Mouse (Mus musculus): Measurements from ENCODE around the gene G430095P16Rik. TPM values are rescaled to one million over a fixed set of nuclear protein-coding genes. Genes with fewer than 3 reads are reported as not detected.

The G430095P16Rik gene
- not detected for total RNA-seq (2021)
- long read RNA-seq, experiment 1 = 0 reads
- long read RNA-seq, experiment 2 = 0 reads

DNA sequence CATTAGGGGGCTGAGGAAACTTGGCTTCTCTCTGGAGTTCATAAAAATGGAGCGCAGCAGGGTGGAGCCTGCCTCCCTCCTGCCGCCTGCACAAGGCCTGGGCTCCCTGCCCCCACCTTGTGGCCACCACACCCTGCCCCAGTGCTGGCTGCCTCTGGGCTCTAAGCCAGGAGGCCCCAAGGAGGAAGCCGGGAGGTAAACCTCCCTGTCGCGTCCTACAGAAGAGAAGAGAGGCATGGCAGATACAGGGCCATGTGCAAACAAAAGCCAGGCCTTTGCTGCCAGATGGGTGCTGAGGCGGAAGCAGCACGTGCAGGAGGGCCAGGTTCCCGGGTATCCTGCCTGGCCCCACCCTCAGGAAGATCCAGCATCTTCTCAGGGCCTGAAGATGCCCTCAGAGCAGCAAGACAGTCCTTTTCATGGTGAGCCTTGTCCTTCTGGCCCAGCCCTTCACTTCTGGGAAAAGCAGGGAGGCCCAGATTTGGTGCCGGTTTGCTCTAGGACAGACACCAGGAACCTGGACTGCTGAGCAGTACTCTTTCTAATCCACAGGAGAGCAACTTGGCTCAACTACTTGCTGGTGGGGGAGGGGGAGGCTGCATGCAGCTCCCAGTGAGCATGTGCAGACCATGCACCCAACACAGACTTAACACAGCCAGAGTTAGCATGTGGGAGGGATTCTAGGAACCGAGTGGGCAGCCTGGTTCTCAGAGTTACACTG, at the start of gene G430095P16Rik:
Gene G430095P16Rik, plus strand, starts transcription at position 158 of the 721 bp plus-strand sequence.
- peak in 1 of 2 experiments; percentile 72 for DNase-seq (ENCODE audit: low spot score in 2 of 2)

DNA sequence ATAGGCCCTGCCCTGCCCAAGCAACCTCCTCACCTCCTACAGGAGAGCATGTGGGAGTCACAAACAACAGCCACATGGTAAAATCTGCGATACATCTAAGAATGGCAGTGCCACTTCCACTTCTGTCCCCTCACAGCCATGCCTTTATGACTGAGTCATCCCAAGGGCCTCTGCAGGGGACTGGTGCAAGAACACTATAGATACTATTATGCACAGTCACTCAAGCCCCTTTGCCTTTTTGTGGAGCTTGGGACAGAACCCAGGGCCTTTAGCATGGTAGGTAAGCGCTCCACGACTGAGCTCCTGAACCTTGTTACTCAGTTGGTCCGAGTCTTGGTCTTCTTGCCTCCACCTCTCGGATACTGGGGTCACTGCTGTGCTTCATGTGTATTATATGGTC, 45.5 kb upstream of the G430095P16Rik start:
- DNase-seq (ENCODE audit: low spot score in 2 of 2) = no peak

DNA sequence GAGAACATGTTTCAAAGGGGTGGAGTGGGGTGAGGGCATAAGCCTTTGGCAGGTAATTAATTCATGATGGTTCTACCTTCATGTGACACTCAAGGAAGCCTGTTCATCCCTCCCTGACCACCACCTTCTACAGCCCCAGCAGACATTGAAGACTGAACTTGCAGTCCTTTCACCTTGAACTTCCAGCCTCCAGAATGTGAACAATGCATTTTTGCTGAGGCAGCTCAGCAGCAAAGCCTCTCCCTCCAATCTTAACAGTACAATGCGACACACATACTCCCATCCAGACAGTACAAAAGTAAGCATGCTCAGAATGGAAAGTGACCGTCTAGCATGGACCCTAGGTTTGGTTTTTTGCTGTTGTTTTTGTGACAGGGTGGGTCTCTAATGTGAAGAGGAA, 41.3 kb upstream of the G430095P16Rik start:
- no peak for DNase-seq (ENCODE audit: low spot score in 2 of 2)

DNA sequence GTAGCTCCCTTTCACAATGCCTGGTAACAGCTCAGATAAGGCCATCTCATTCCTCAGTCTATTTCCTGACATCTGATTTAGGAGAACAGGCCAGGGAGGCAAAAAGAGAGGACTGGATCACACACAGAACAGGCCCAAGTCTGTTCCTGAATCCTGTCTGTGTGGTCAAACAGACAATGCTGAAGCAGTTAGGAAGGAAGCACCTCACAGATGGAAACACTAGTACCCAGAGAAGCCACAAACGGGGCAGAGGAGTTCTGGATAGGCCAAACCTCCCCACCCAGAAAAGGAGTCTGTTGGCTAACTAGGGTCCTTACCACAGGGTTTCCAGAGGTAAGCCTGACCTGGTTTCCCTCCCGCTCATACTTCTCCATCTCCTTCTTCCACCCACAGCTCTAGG, 40.5 kb upstream of the G430095P16Rik start:
- no peak for DNase-seq (ENCODE audit: low spot score in 2 of 2)

DNA sequence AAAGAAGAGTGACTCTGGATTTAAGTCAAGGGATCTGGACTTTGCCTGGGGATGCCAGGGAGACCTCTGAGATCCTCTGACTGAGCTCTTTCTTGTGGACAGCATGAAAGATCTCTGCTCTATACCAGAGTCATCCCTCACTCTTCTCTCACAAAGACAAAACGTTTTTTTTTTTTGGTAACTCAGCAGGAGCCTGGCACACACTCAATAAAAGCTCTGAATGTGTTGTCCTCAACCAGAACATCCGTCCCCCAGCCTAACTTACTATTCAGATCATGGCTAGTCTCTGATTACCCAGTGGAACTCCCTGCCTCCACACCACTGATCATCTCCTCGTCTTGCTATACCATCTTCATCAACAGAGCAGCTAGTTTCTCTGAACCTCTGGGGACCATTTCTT, 38.3 kb upstream of the G430095P16Rik start:
- DNase-seq (ENCODE audit: low spot score in 2 of 2) = peak in 1 of 2 experiments; percentile 35

DNA sequence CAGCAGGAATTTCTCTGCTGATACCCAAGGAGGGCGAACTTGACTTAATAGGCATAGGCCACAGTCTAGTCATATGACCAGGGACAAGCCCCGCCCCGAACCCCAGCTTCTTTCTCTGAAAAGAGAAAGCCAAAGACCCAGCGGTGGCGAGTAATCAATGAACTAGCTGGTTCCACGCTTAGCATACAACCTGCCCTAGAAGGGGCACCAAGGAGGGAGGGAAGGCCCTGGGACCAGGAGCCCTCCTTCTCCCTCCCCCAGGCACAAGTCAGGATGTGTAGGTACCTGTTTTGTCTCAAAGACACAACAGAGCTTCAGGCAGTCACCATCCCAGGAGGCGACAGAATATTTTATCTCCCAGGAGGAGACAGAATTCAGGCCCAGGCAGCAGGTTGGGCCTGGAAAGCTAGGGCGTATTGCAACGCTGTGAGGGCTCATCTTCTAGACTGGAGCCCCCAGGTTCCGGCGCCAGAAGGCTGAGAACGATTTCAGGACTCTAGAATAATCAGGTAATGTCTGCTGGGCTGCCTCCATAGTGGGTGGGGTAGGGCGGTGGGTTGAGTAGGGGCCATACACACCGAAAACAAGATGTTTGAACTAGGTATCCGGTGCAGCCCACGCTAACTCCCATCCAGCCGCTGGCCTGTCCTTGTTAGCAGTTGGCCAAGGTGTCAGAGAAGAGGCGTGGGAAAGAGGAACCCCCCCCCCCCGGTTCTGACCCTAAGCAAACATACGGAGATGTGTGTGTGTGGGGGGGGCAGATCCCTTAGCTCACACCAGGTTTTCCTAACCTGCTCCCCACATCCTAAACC, 36.4 kb upstream of the G430095P16Rik start, which contains the start of gene Trmt1:
Gene Trmt1, plus strand, starts transcription at position 117 of the 812 bp plus-strand sequence.
- peak in 1 of 2 experiments; percentile 43 for DNase-seq (ENCODE audit: low spot score in 2 of 2)

DNA sequence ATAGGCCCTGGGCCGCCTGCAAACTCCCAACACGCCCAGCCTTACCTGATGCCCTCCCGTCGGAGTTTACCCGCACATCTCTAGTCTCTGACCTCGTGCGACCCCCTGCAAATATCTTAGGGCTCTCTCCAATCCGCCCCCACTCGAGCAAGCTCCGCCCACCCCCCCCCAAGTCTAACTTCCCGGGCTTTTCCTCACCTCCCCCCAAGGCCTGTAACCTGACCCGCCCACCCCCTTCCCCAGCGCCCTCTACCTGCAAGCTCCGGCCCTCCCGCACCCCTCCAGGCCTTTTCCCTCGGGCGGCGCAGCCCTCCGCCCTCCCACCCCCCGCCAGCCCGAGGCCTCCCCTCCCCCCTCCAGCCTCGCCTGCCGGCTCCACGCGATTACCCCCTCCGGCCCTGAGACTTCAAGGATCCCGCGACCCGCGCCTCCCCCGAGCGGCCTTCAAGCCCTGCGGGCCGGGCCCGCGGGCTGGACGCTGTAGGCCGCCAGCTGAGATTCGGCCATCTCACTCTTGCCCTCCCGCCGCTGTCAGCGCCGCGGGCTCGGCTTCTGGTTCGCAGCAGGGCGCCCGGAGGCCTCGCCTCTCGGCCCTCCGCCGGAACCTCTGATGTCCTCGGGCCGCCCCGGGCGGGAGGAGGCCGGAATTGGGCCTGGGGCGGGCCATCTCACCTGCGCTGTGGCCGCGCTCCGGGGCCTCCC, 35.7 kb upstream of the G430095P16Rik start:
- DNase-seq (ENCODE audit: low spot score in 2 of 2) = no peak

DNA sequence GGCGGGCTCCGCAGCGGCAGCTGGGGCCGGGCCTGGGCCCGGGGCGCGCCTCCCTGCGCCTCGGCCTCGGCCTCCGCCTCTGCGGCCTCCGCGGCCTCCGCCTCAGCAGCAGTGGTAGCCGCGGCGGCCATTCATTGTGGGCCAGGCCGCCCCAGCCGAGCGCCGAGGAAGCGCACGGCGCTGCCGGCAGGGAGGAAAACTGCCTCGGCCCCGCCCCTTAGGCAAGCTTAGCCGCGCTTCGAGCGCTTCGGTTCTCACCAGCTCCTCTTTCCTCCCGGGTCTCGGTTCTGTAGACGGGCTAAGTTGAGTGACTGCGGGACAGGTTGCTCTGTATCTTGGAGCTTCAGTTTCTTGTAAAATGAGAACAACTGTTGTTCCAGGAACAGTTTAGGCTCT, 35.1 kb upstream of the G430095P16Rik start, which contains the start of gene Nacc1:
Gene Nacc1, minus strand, starts transcription at position 158 of the 396 bp plus-strand sequence.
- DNase-seq (ENCODE audit: low spot score in 2 of 2) = peak; percentile 78 to 86

DNA sequence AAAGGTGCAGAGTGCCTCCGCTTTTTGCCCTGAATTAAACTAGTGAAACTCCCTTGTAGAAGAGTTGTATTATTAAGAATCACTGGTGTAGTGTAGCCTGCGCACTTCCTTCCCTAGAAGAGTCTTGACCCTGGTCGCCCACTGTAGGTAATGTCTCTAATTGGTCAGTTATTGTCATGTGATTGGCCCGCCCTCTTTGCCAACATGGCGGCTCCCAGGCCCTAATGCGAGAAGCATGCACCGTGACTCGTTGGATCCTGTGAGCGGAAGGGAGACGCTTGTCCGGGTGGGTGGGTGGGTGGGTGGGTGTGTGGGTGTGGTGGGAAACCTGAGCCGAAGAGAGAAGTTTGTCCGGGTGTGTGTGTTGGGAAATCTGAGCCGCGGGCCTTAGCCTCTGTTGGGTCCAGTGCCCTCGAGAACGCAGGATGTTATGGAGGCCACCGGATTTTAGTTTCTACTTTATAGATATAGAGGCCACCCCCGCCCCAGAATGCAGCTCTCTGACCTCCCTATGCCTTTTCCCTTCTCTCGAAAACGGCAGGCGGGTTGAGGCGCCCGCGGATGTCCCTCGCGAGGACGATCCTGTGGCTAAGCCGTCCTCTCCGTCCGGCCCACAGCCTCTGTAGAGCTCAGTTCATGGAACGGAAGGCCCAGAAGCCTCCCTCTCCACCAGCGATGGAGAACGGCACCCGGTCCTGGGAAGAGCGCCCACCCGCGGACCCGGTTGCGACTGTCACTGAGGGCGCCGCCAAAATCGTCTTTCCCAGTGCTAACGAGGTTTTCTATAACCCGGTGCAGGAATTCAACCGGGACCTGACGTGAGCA, 33.5 kb upstream of the G430095P16Rik start:
- peak; percentile 89 to 96 for DNase-seq (ENCODE audit: low spot score in 2 of 2)

DNA sequence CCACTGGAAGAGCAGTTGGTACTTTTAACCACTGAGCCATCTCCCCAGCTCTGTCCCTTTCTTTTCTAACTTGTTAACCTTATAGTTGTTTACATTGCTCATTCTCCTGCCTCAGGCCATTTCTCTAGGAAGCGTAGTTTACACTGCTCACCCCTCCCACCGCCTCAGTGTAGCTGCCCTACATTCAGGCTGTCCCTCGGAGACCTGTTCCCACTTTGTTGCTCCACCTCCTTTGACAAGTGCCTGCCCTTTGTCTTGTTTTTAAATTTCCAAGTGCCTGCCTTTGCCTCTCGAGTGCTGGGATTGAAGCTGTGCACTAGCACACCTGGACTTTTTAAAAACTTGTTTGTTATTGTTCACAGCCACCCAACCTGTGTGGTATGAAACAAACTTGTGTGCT, 29.5 kb upstream of the G430095P16Rik start:
- DNase-seq (ENCODE audit: low spot score in 2 of 2) = no peak

DNA sequence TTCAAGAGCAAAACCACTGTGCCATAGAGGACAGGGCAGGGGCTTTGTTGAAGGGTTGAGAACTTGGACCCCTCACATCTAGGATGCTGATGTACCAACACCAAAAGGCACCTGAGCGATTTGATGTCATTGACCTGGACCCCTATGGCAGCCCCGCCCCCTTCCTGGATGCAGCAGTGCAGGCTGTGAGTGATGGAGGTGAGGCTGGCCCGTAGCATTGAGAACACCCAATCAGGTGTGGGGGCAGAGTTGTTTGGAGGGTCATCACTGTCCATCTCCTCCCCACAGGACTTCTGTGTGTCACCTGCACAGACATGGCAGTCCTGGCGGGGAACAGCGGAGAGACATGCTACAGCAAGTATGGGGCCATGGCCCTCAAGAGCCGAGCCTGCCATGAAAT, 27.7 kb upstream of the G430095P16Rik start:
- no peak for DNase-seq (ENCODE audit: low spot score in 2 of 2)

DNA sequence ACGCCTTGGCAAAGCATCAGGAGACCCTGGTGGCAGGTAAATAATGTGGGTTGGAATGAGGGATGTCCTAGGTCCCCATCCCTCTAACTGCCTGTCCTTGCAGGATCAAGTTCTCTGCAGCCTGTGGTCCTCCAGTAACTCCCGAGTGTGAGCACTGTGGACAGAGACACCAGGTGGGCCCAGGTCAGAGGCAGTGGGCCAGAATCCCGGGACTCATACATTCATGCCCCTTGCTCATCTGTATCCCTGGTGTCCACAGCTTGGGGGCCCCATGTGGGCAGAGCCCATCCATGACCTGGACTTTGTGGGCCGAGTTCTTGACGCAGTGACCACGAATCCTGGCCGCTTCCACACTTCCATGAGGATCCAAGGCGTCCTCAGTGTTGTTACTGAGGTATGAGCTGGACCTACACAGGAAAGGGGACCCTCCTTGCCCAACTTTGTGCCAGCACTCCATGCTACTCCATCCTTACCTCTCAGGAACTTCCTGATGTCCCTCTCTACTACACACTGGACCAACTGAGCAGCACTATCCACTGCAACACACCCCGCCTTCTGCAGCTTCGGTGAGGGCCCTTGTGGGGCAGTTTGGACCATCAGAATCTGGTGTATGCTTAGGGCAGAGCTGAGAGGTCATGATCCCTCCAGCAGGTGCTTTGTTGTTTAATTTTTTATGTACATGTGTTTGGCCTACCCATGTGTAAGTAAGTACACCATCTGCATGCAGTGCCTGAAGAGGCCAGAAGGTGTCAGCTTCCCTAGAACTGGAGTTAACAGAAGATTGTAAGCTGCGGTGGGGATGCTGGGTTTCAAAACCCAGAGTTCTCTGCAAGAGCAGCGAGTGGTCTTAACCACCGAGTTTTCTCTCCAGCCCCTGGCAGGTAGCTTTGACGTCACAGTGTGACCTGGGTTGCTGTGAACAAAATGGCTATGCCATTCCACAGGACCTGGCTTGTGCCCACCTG, 25.4 kb upstream of the G430095P16Rik start:
- DNase-seq (ENCODE audit: low spot score in 2 of 2) = peak in 1 of 2 experiments; percentile 52

DNA sequence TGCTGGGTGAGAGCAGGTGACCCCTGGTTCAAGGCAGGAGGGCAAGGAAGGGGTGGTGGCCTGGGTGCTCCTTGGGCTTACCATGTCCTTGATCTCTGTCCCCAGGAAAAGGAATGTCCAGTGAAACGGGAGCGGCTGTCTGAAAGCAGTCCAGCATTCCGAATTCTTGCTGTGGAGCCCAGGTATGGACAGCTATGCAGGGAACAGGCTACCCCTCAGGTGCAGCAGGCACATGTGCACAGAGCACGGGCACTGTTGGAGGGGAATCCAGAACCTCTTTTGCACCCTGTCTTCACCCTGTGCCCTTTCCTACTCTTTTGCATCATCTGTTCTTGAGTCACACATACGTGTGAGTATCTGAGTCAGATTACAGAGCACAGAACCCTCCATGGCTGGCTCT, 24.5 kb upstream of the G430095P16Rik start:
- DNase-seq (ENCODE audit: low spot score in 2 of 2) = no peak

DNA sequence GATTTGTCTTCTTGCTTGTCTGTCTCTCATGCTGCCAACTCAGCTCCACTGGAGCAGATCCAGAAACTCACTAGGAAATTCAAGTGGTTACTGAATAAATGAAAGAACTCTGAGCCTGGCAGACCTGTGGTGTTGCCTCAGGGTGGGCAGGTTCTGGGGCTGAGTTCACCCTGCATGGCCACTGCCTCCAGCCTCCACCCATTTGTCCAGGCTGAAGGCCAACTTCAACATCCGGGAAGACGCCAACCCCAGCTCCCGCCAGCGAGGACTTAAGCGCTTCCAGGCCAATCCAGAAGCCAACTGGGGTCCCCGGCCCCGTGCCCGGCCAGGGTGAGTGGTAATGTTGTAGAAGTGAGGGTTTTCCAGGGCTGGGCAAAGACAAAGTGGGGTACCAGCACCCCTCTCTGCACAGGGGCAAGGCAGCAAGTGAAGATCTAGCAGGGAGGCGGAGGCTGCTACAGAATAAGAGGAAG, 23.8 kb upstream of the G430095P16Rik start:
- DNase-seq (ENCODE audit: low spot score in 2 of 2) = peak in 1 of 2 experiments; percentile 54

DNA sequence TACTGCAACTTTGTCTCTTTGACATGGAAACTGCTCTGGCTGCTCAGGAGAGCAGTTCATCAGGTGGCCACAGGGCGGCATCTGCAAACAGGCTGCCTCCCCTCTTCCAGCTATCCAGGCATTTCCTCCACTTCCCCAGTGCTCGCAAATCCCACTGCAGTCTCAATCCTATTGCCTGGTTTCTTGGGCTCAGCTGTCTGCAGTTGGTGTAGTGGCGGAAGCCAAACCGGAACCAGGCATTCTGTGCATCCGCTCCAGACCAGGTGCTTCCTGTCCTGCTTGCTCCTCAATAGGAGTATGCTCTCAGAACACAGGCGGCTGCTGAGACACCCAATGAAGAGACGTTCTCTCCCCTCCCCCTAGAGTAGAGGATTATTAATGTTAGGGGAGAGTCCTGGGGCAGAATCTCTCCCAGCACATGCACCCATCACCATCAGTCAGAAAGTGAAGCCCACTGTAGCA, 22.9 kb upstream of the G430095P16Rik start:
- DNase-seq (ENCODE audit: low spot score in 2 of 2) = peak; percentile 67 to 77

DNA sequence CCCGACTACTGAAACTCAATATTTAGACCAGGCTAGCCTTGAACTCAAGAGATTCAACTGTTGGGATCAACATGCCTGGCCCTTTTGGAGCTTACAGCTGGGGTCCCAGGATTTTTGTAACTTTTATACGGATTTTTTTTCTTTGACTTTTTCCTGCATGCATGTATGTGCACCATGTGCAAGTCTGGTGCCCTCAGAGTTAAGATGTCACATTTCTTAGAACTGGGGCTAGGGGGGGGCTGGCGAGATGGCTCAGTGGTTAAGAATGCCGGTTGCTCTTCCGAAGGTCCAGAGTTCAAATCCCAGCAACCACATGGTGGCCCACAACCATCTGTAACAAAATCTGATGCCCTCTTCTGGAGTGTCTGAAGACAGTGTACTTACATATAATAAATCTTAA, 22.3 kb upstream of the G430095P16Rik start:
- no peak for DNase-seq (ENCODE audit: low spot score in 2 of 2)

DNA sequence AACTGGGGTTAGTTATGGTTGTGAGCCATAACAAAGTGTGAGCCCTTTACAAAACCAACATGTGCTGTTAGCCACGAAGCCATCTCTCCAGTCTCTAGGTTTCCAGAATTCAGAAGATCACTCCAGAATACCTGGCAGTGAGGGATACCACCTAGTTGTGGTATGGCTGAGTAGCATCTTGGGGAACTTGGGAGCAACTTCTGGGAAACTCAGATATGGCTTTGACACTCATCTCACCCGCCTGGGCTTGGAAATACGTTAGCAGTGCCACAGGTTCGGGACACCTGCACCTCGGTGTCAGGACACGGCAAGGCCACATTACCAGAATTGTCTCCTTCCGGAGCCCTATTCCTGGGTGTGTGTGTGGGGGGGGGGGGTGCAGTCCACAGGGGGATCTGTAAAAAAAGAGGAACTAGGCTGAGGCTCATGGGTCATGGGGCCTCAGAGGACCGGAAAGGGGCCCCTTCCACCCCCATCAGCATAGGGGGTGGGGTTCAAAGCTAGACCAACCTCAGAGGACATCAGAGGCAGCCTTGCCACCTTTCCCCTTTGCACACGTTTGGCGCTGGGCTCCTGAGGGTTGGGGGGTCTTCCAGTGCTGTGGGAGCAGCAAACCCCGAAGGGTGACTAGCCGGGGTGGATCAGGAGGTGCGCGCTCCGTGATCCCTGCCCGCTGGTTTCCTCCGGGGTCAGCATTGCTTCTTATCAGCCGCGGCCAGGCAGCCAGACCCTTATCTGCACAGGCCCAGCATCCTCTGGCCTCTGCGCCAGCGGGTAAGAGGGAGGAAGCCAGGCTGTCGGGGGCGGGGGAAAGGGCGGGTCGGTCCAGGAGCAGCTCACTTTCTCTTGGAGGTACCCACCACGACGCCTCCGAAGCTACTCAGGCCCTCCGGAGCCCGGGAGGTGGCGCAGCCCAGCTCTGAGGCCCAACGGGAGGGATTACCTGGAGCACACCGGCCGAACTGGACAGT, 21.6 kb upstream of the G430095P16Rik start, which contains the start of gene Lyl1:
Gene Lyl1, plus strand, starts transcription at position 517 of the 971 bp plus-strand sequence.
- DNase-seq (ENCODE audit: low spot score in 2 of 2) = peak in 1 of 2 experiments; percentile 36

DNA sequence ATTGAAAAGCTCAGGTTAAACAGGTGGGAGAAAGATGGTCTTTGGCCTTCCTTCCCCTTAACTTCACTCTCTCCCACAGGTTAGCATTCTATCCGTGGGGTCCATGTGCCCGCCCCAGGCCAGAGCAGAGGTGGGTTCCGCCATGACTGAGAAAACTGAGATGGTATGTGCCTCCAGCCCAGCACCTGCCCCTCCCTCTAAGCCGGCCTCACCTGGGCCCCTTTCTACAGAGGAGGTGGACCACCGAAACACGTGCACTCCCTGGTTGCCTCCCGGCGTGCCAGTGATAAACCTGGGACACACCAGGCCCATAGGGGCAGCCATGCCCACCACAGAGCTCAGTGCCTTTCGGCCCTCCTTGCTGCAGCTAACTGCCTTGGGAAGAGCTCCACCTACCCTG, 20.2 kb upstream of the G430095P16Rik start:
- peak in 1 of 2 experiments; percentile 9 for DNase-seq (ENCODE audit: low spot score in 2 of 2)
